Mouse (Mus musculus): ENCODE results near the gene Nectin4.
"Not testable (repeated sequence)": the region's sequence is repeated elsewhere in the genome, so short reads cannot be mapped to it uniquely, and the experiment has no call there.

Gene Nectin4

DNA sequence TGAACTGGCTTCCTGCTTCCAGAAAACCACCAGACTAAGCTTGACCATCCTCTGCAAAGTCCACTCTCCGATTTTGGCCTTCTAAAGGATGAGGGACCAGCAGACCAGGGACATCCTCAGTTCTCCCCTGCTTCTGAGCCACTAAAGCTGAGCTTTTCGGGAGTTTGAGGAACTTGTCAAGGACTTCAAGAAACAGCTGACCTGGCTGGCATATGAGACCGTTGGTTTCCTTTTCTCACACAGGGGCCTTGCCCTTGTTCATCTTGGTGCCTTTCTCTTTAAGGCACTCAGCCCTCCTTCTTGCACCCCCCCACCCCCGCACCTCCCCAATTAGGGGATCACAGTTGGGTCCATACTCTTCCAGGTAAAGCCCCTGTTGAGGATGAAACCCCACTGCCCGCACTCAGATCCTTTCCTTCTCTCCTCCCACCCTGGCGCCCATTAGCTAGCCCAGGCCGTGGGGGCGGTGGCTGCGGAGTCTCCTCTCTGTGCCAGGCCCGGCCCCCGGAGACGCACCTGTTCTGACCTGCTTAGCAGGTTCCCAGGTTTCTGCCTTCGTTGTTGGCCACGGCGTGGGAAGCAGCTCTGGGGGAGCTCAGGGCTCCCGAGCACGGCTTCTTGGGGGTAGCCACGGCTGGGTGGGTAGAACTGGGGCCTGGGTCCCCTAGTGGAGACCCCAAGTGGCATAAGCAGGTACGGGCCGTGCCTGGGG is at the start of gene Nectin4:
Gene Nectin4 (plus strand): TSS at position 255 of the 712 bp plus-strand sequence.
- DNase-seq (ENCODE audit: low read depth, low spot score): no peak

DNA sequence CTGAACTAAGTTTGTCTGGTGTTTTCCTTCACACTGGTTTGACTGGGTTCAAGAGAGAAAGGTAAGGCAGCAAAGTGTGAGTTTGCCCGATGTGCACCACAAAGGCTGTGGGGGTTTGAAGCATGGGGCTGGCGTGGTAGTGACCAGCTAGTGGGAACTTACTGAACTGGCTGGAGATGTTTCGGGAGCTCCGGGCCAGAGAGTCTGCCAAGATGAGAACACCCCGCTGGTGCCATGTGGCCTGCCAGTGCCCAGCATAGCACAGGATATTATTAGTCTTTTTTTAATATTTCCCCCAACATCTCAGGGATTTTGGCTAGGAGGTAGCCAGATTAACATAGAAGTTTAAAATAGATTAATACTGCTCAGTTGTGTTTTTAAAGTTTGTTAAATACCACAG is 49.7 kb upstream of the Nectin4 start:
- no peak for DNase-seq (ENCODE audit: low read depth, low spot score)

GRCm38 (mm10) chr1:171321415-171321814 is 48.5 kb upstream of the Nectin4 start:
- DNase-seq (ENCODE audit: low read depth, low spot score): peak; percentile 65

DNA sequence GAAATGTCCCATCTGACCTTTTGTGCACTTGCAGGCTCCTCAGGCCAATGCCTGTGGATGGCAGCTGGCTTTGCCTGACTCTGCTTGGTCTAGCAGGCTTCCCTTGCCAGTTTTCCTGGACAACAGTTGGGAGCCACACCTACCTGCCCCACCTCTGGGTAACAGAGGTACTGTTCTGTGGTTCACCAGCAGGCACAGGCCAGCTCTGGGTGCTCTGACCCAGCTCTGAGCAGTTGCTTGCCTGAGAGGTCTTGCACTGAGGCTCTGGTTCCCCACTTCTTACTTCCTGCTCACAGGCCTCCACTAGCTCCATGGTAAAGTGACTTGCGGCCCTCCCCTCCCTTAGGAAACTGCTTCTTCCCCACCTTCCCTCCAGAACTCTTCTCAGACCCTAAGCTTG is 47.9 kb upstream of the Nectin4 start:
- no peak for DNase-seq (ENCODE audit: low read depth, low spot score)

DNA sequence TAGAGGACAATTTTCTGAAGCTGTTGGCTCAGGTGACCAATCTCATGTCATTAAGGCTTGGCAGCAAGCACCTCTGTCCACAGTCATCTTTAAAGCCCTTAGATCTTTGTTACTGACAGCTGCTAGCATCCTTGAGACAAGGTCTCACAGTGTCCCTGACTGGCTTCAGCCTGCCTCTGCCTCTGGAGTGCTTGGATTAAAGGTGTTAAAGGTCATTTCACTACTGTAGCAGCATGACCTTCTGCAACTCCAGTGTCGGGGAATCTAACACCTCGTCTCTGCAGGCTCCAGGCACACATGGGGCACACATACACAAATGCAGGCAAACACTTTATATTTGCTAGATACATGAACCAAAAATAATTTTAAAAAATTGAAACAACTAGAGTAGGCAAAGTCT is 44.3 kb upstream of the Nectin4 start:
- no peak for DNase-seq (ENCODE audit: low read depth, low spot score)

DNA sequence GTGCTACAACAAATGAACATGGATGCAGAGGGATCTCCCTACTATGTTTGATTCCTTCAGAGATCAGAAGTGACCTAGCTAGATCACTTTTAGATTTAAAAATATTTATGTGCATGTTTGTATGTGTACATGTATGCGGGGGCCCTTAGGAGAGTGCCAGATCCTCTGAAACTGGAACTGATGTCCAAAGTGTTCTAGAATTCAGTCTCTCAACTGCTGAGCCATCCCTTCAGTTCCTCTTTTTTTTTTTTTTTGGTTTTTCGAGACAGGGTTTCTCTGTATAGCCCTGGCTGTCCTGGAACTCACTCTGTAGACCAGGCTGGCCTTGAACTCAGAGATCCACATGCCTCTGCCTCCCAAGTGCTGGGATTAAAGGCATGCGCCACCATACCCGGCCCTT is 43.3 kb upstream of the Nectin4 start:
- not testable (repeated sequence) for DNase-seq (ENCODE audit: low read depth, low spot score)

DNA sequence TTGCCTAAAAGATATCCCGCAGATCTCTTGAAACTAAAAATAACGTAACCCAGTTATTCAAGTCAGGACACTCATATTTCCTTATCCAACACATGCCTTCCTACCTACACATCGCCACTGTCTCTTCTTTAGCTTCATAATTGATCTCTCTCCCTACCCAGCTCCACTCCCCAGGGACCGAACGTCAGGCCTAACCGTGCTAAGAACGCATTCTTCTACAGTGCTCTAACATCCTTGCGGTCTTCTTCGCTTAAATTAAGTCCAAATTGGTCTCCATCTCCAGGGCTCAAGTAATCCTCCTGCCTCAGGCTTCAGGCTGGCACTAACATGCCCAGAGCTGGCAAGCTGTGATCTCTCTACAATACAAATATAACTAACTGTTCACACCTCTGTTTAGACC is 41.7 kb upstream of the Nectin4 start:
- no peak for DNase-seq (ENCODE audit: low read depth, low spot score)

GRCm38 (mm10) chr1:171328839-171329432 is 41.0 kb upstream of the Nectin4 start, which contains the start of gene Dedd:
TSS of gene Dedd (plus strand) at chr1:171329145.
- peak; percentile 95 for DNase-seq (ENCODE audit: low read depth, low spot score)

- peak; percentile 45 for DNase-seq (ENCODE audit: low read depth, low spot score)
These were observed 40.3 kb upstream of the Nectin4 start for GRCm38 (mm10) chr1:171329433-171330215.

DNA sequence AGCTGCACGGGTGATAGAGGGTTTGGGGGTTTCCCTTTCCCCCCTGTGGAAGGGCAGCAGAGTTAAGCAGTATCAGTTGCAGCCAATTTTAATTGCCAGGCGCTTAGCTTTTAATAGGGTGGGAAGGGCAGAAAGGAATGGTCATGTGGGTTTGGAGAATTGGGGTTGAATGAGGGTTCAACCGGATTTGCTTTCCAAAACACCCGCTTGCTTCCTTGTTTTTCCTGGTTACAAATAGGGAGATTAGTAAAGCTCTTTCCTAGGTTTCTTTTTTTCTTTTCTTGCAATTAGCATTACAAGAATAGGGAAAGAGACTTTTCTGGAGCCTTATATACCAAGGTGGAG is 39.7 kb upstream of the Nectin4 start:
- DNase-seq (ENCODE audit: low read depth, low spot score): no peak

- DNase-seq (ENCODE audit: low read depth, low spot score): no peak
These were observed 27.4 kb upstream of the Nectin4 start for GRCm38 (mm10) chr1:171342262-171343207.

GRCm38 (mm10) chr1:171343922-171344677 is 25.8 kb upstream of the Nectin4 start:
- peak; percentile 42 for DNase-seq (ENCODE audit: low read depth, low spot score)

DNA sequence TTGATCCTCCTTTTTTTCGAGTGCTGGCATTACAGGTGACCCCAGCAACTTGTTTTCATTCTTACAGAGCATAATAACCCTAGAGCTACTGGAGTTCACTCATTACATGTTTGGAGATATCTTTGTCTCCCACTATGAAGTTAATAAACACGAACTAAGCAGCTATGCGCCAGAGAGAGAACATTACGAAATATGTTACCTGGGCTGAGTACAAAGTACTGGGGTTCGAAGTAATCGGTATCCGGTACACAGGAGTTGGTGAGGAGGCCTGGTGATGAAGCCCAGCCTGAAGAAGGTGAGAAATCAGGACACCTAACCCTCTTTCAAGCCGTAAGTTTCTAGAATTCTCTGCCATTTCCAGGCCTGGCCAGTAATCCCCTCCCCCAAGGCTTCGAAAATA is 25.2 kb upstream of the Nectin4 start:
- DNase-seq (ENCODE audit: low read depth, low spot score): no peak

- peak; percentile 95 for DNase-seq (ENCODE audit: low read depth, low spot score)
These were observed 24.4 kb upstream of the Nectin4 start, which contains the start of the genes Nit1 and Pfdn2 for GRCm38 (mm10) chr1:171345225-171346094. TSS of gene Nit1 (minus strand) at chr1:171345646. TSS of gene Pfdn2 (plus strand) at chr1:171345670.

- peak; percentile 41 for DNase-seq (ENCODE audit: low read depth, low spot score)
These were observed 23.8 kb upstream of the Nectin4 start for GRCm38 (mm10) chr1:171346095-171346450.

DNA sequence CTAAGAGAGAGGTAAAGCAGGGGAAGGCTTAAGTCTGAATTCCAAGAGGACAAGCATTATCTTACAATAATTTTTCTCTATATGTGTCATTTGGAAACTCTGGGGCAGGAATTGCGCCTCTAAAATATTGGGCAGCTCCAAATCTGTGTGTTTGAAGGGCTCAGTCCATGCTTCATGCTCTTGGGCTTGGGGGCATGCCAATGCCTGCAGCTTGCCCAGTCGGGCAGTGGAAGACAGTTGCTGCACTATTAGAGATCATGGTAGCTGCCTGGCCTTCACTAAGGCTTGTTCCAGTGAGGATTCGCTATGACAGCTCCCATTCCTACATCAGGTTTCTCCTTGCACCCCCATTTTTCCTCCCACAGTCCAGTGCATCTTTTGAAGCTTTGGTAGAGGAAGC is 21.2 kb upstream of the Nectin4 start:
- DNase-seq (ENCODE audit: low read depth, low spot score): no peak

- DNase-seq (ENCODE audit: low read depth, low spot score): no peak
These were observed 20.7 kb upstream of the Nectin4 start for GRCm38 (mm10) chr1:171349210-171349609.

GRCm38 (mm10) chr1:171355812-171356340 is 14.0 kb upstream of the Nectin4 start:
- peak; percentile 92 for DNase-seq (ENCODE audit: low read depth, low spot score)

GRCm38 (mm10) chr1:171356814-171357213 is 13.1 kb upstream of the Nectin4 start:
- DNase-seq (ENCODE audit: low read depth, low spot score): no peak

All from CD4-positive, CD25-positive, alpha-beta regulatory T cell, adult 2 months (primary cell).